Mouse (Mus musculus): ENCODE data around the gene Grip1. TPM values are rescaled to one million over a fixed set of nuclear protein-coding genes. Genes with fewer than 3 reads are reported as not detected.

The Grip1 gene
- polyA plus RNA-seq, 1 experiment from 2014 or later: 0.87 TPM

GRCm38 (mm10) chr10:120077850-120078249 is 624.2 kb downstream of the Grip1 start:
- Histone ChIP-seq H3K9me3 (ENCODE audit: low read length) (no peaks in the 10 kb centered on the region), H3K27ac (ENCODE audit: low read length) (no peak overlapping the region), H3K4me2 (replicated peaks; ENCODE audit: low read depth, low read length) (no peak overlapping the region), H3K36me3 (ENCODE audit: insufficient read depth, low read length) (no peaks in the 10 kb centered on the region), H3K27me3 (replicated peaks; ENCODE audit: insufficient read depth, low read length) (no peaks in the 10 kb centered on the region), H3K4me1 (ENCODE audit: insufficient read depth, low read depth, low read length) (no peaks in the 10 kb centered on the region), H3K4me3 (ENCODE audit: low read depth, low read length) (no peak overlapping the region), H3K9ac (replicated peaks; ENCODE audit: low read depth) (no peak overlapping the region)
- ATAC-seq (no peak), DNase-seq (ENCODE audit: low spot score) (no peak)
- WGBS: 66% methylated on average over 3 of the region's 3 CpGs
- TF ChIP-seq EP300 (IDR thresholded peaks at IDR 0.05) (no peak), CTCF (IDR thresholded peaks at IDR 0.05) (no peak)

GRCm38 (mm10) chr10:120092548-120092947 is 638.9 kb downstream of the Grip1 start:
- no peak for TF ChIP-seq CTCF (IDR thresholded peaks at IDR 0.05)
- TF ChIP-seq EP300 (IDR thresholded peaks at IDR 0.05): no peak
- Histone ChIP-seq H3K9ac (replicated peaks; ENCODE audit: low read depth) (no peak overlapping the region), H3K4me2 (replicated peaks; ENCODE audit: low read depth, low read length) (no peak overlapping the region), H3K27ac (ENCODE audit: low read length) (no peak overlapping the region), H3K27me3 (replicated peaks; ENCODE audit: insufficient read depth, low read length) (no peaks in the 10 kb centered on the region), H3K4me1 (ENCODE audit: insufficient read depth, low read depth, low read length) (no peaks in the 10 kb centered on the region), H3K36me3 (ENCODE audit: insufficient read depth, low read length) (peaks cover 6% of the 10 kb centered on the region; the same call in 1 of the 2 replicates), H3K9me3 (ENCODE audit: low read length) (no peaks in the 10 kb centered on the region), H3K4me3 (ENCODE audit: low read depth, low read length) (no peak overlapping the region)
- ATAC-seq (no peak), DNase-seq (ENCODE audit: low spot score) (no peak)
- 88% methylated on average over 12 of the region's 12 CpGs for WGBS

- H3K36me3 ChIP-seq (ENCODE audit: insufficient read depth, low read length): no peaks in the 10 kb centered on the region
- no peaks in the 10 kb centered on the region for H3K27me3 ChIP-seq (replicated peaks; ENCODE audit: insufficient read depth, low read length)
- TF ChIP-seq EP300 (IDR thresholded peaks at IDR 0.05) (no peak), CTCF (IDR thresholded peaks at IDR 0.05) (no peak)
- no peak for DNase-seq (ENCODE audit: low spot score)
- WGBS: 78% methylated on average over 9 of the region's 9 CpGs
- H3K9me3 ChIP-seq (ENCODE audit: low read length): no peaks in the 10 kb centered on the region
- no peak overlapping the region for H3K4me2 ChIP-seq (replicated peaks; ENCODE audit: low read depth, low read length)
- H3K27ac ChIP-seq (ENCODE audit: low read length): no peak overlapping the region
- no peaks in the 10 kb centered on the region for H3K4me1 ChIP-seq (ENCODE audit: insufficient read depth, low read depth, low read length)
- H3K9ac ChIP-seq (replicated peaks; ENCODE audit: low read depth): no peak overlapping the region
- no peak for ATAC-seq
- H3K4me3 ChIP-seq (ENCODE audit: low read depth, low read length): no peak overlapping the region
Observed at GRCm38 (mm10) chr10:120095136-120095535, 641.5 kb downstream of the Grip1 start.

GRCm38 (mm10) chr10:120095716-120096115 is 642.1 kb downstream of the Grip1 start:
- Histone ChIP-seq H3K4me1 (ENCODE audit: insufficient read depth, low read depth, low read length) (no peaks in the 10 kb centered on the region), H3K4me3 (ENCODE audit: low read depth, low read length) (no peak overlapping the region), H3K36me3 (ENCODE audit: insufficient read depth, low read length) (no peaks in the 10 kb centered on the region), H3K4me2 (replicated peaks; ENCODE audit: low read depth, low read length) (no peak overlapping the region), H3K27ac (ENCODE audit: low read length) (no peak overlapping the region), H3K27me3 (replicated peaks; ENCODE audit: insufficient read depth, low read length) (no peaks in the 10 kb centered on the region), H3K9me3 (ENCODE audit: low read length) (no peaks in the 10 kb centered on the region), H3K9ac (replicated peaks; ENCODE audit: low read depth) (no peak overlapping the region)
- WGBS: 93% methylated on average over 5 of the region's 5 CpGs
- no peak for TF ChIP-seq CTCF (IDR thresholded peaks at IDR 0.05)
- no peak for TF ChIP-seq EP300 (IDR thresholded peaks at IDR 0.05)
- DNase-seq (ENCODE audit: low spot score) (no peak), ATAC-seq (no peak)

GRCm38 (mm10) chr10:120097564-120097963 is 643.9 kb downstream of the Grip1 start:
- no peaks in the 10 kb centered on the region for H3K27me3 ChIP-seq (replicated peaks; ENCODE audit: insufficient read depth, low read length)
- no peak for TF ChIP-seq CTCF (IDR thresholded peaks at IDR 0.05)
- no peak for TF ChIP-seq EP300 (IDR thresholded peaks at IDR 0.05)
- no peaks in the 10 kb centered on the region for H3K4me1 ChIP-seq (ENCODE audit: insufficient read depth, low read depth, low read length)
- no peak overlapping the region for H3K4me3 ChIP-seq (ENCODE audit: low read depth, low read length)
- ATAC-seq: peak; percentile 66
- H3K27ac ChIP-seq (ENCODE audit: low read length): no peak overlapping the region
- H3K9me3 ChIP-seq (ENCODE audit: low read length): no peaks in the 10 kb centered on the region
- no peaks in the 10 kb centered on the region for H3K36me3 ChIP-seq (ENCODE audit: insufficient read depth, low read length)
- WGBS: 53% methylated on average over 5 of the region's 5 CpGs
- DNase-seq (ENCODE audit: low spot score): peak; percentile 56
- H3K9ac ChIP-seq (replicated peaks; ENCODE audit: low read depth): no peak overlapping the region
- no peak overlapping the region for H3K4me2 ChIP-seq (replicated peaks; ENCODE audit: low read depth, low read length)

- Histone ChIP-seq H3K4me1 (ENCODE audit: insufficient read depth, low read depth, low read length) (no peaks in the 10 kb centered on the region), H3K9me3 (ENCODE audit: low read length) (no peaks in the 10 kb centered on the region), H3K27me3 (replicated peaks; ENCODE audit: insufficient read depth, low read length) (no peaks in the 10 kb centered on the region), H3K4me3 (ENCODE audit: low read depth, low read length) (no peak overlapping the region), H3K9ac (replicated peaks; ENCODE audit: low read depth) (no peak overlapping the region), H3K27ac (ENCODE audit: low read length) (no peak overlapping the region), H3K4me2 (replicated peaks; ENCODE audit: low read depth, low read length) (no peak overlapping the region), H3K36me3 (ENCODE audit: insufficient read depth, low read length) (peaks cover 5% of the 10 kb centered on the region; the same call in 1 of the 2 replicates)
- no peak for TF ChIP-seq EP300 (IDR thresholded peaks at IDR 0.05)
- no peak for TF ChIP-seq CTCF (IDR thresholded peaks at IDR 0.05)
- no peak for DNase-seq (ENCODE audit: low spot score)
- 81% methylated on average over 1 of the region's 1 CpGs for WGBS
- no peak for ATAC-seq
Observed at GRCm38 (mm10) chr10:120100806-120101205, 647.2 kb downstream of the Grip1 start.
